Mouse (Mus musculus): ENCODE data around the gene Dennd2a. TPM values are rescaled to one million over a fixed set of nuclear protein-coding genes. Genes with fewer than 3 reads are reported as not detected.

The Dennd2a gene
- polyA plus RNA-seq, 1 experiment = 8.4 TPM

DNA sequence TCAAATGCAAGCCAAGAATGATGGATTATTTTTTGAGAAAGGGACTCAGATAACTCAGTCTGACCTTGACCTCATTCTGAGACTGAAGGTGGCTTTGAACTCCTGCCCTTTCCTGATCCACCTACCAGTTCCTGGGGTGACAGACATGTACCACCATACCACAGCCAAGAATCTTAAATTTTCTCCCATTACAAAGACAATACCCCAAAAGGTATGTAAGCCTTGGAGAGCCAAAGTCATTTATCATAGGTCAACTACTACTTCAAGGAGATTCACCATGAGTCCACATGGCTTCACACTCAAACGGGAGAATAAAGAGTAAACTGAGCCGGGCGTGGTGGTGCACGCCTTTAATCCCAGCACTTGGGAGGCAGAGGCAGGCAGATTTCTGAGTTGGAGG is 107.1 kb downstream of the Dennd2a start:
- Histone ChIP-seq H3ac (ENCODE audit: control insufficient read depth, insufficient read length) (no peak overlapping the region), H3K27me3 (ENCODE audit: control insufficient read depth, insufficient read depth, insufficient read length) (no peaks in the 10 kb centered on the region), H3K36me3 (ENCODE audit: control insufficient read depth, insufficient read depth) (no peaks in the 10 kb centered on the region), H3K79me2 (ENCODE audit: control insufficient read depth, insufficient read depth) (no peaks in the 10 kb centered on the region), H3K4me2 (ENCODE audit: low read depth) (no peak overlapping the region), H3K4me3 (no peak overlapping the region)
- TF ChIP-seq MYOD1 (IDR thresholded peaks at IDR 0.05; ENCODE audit: control insufficient read depth in 1 of 3, insufficient read length in 2 of 3, low read depth in 2 of 3) (no peak), CEBPB (IDR thresholded peaks at IDR 0.05; ENCODE audit: insufficient read depth, poor library complexity, severe bottlenecking) (no peak), REST (IDR thresholded peaks at IDR 0.05; ENCODE audit: insufficient read depth, insufficient read length) (no peak), TCF12 (IDR thresholded peaks at IDR 0.05; ENCODE audit: insufficient read depth, poor library complexity, severe bottlenecking) (no peak), MYOG (IDR thresholded peaks at IDR 0.05; ENCODE audit: control insufficient read depth in 1 of 3, insufficient read depth in 1 of 3, insufficient read length in 2 of 3, low read depth in 2 of 3) (no peak), E2F4 (IDR thresholded peaks at IDR 0.05; ENCODE audit: insufficient read depth) (no peak)

DNA sequence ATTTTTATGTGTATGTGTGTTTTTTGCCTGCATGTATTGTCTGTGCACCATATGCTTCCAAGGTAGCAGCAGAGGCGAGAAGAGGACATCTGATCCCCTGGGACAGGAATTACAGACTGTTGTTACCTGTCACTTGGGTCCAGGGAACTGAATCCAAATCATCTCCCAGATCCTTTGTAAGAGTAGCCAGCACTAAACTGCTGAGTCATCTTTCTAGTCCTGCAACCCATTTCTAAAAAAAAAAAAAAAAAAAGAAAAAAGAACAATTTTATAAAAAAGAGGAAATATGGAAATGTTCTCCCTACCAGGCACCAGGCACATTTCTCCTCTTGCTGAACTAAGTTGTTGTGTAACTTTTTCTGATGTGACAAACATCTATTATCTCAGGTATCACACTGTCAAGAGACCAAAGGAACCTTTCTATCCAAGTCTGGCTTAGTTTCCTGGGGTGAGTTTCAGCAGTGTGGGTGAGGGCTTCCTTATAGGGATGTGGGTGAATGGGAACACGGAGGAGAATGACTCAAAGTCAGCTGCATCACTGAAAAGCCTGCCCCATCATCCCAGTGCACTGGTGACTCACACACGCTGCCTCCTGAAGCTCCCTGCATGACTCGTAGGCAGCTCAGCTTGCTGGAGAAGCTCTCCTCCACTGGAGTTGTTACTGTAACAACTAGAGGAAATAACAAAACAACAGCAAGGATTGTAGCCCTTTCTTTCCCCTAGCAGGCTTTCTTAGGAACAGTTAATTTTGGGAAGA is 110.1 kb downstream of the Dennd2a start:
- no peak overlapping the region for H3ac ChIP-seq (ENCODE audit: control insufficient read depth, insufficient read length)
- no peak overlapping the region for H3K4me3 ChIP-seq
- H3K36me3 ChIP-seq (ENCODE audit: control insufficient read depth, insufficient read depth) = no peaks in the 10 kb centered on the region
- H3K4me2 ChIP-seq (ENCODE audit: low read depth) = peak overlapping the region; percentile 41
- no peaks in the 10 kb centered on the region for H3K27me3 ChIP-seq (ENCODE audit: control insufficient read depth, insufficient read depth, insufficient read length)
- no peak for TF ChIP-seq SRF (IDR thresholded peaks at IDR 0.05; ENCODE audit: control insufficient read depth, insufficient read length, low read depth)
- no peak for TF ChIP-seq CEBPB (IDR thresholded peaks at IDR 0.05; ENCODE audit: insufficient read depth, poor library complexity, severe bottlenecking)
- no peak for TF ChIP-seq MAX (IDR thresholded peaks at IDR 0.05; ENCODE audit: low read depth)
- TF ChIP-seq MYOD1 (IDR thresholded peaks at IDR 0.05; ENCODE audit: control insufficient read depth in 1 of 3, insufficient read length in 2 of 3, low read depth in 2 of 3) = peak in 1 of 3 experiments; percentile 8
- no peak for TF ChIP-seq MYOG (IDR thresholded peaks at IDR 0.05; ENCODE audit: control insufficient read depth in 1 of 3, insufficient read depth in 1 of 3, insufficient read length in 2 of 3, low read depth in 2 of 3)
- TF ChIP-seq REST (IDR thresholded peaks at IDR 0.05; ENCODE audit: insufficient read depth, insufficient read length) = no peak
- TF ChIP-seq TCF3 (IDR thresholded peaks at IDR 0.05; ENCODE audit: insufficient read length, low read depth) = no peak
- H3K79me2 ChIP-seq (ENCODE audit: control insufficient read depth, insufficient read depth) = no peaks in the 10 kb centered on the region

DNA sequence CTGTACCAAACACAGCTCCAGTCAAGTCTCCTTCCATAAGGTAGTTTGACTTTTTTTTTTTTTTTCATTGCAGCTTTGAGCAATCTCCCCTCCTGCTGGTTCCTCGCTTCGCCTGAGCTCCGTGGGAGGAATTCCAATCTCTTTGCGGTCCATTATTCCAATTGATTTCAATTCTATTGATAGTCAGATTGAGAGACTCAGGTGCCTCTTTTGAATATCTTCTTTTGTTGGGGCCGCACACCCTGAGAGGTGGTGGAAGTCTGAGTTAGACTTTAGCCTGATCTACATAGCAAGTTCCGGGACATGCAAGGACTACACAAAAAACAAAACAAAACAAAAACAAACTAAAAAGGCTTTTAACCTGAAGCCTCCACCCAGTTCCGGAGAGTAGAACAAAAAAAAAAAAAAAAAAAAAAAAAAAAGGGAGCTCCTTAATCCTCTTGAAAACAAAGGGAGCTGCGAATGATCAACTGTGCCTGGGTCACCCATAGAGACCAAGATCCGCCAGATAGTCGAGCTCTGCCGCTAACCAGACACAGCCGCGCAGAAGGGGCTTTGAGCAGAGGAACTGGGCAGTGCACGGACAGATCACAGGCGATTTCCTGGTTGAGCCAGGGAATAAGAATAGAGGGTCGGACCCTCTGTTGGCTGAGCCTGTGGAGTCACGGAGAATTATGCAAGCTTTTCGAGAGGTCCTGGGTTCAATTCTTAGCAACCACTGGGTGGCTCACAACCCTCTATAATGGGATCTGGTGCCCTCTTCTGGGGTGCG is 111.7 kb downstream of the Dennd2a start:
- Histone ChIP-seq H3K4me2 (ENCODE audit: low read depth) (no peak overlapping the region), H3K4me3 (no peak overlapping the region), H3K27me3 (ENCODE audit: control insufficient read depth, insufficient read depth, insufficient read length) (no peaks in the 10 kb centered on the region), H3K36me3 (ENCODE audit: control insufficient read depth, insufficient read depth) (no peaks in the 10 kb centered on the region), H3ac (ENCODE audit: control insufficient read depth, insufficient read length) (no peak overlapping the region), H3K79me2 (ENCODE audit: control insufficient read depth, insufficient read depth) (no peaks in the 10 kb centered on the region)
- TF ChIP-seq MYOG (IDR thresholded peaks at IDR 0.05; ENCODE audit: control insufficient read depth in 1 of 3, insufficient read depth in 1 of 3, insufficient read length in 2 of 3, low read depth in 2 of 3) (no peak), MAX (IDR thresholded peaks at IDR 0.05; ENCODE audit: low read depth) (no peak), TCF12 (IDR thresholded peaks at IDR 0.05; ENCODE audit: insufficient read depth, poor library complexity, severe bottlenecking) (no peak), TCF3 (IDR thresholded peaks at IDR 0.05; ENCODE audit: insufficient read length, low read depth) (no peak), POLR2AphosphoS2 (IDR thresholded peaks at IDR 0.05; ENCODE audit: insufficient read length, low read depth) (no peak), E2F4 (IDR thresholded peaks at IDR 0.05; ENCODE audit: insufficient read depth) (no peak), REST (IDR thresholded peaks at IDR 0.05; ENCODE audit: insufficient read depth, insufficient read length) (no peak), CEBPB (IDR thresholded peaks at IDR 0.05; ENCODE audit: insufficient read depth, poor library complexity, severe bottlenecking) (no peak), SRF (IDR thresholded peaks at IDR 0.05; ENCODE audit: control insufficient read depth, insufficient read length, low read depth) (no peak), MYOD1 (IDR thresholded peaks at IDR 0.05; ENCODE audit: control insufficient read depth in 1 of 3, insufficient read length in 2 of 3, low read depth in 2 of 3) (no peak), POLR2A (IDR thresholded peaks at IDR 0.05; ENCODE audit: insufficient read length, low read depth) (no peak), USF1 (IDR thresholded peaks at IDR 0.05; ENCODE audit: low read depth) (no peak)

DNA sequence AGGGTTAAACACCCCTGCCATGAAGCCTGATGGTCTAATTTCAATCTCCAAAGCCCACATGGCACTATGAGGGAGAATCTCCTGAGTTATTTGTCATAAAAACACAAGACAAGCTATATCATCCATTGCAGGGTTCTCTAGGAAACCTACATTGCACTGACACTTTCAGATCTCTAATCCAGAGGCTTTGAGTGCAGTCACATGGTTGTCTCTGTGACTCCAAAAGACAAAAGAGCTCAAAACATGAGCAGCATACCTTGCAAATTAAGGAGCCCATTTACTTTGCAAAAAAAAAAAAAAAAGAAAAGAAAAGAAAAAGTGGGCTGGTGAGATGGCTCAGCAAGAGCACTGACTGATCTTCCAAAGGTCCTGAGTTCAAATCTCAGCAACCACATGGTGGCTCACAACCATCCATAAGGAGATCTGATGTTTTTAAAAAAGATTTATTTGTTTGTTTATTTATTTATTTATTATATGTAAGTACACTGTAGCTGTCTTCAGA is 114.8 kb downstream of the Dennd2a start:
- H3K4me2 ChIP-seq (ENCODE audit: low read depth) = no peak overlapping the region
- TF ChIP-seq MAX (IDR thresholded peaks at IDR 0.05; ENCODE audit: low read depth) (no peak), POLR2AphosphoS2 (IDR thresholded peaks at IDR 0.05; ENCODE audit: insufficient read length, low read depth) (no peak), REST (IDR thresholded peaks at IDR 0.05; ENCODE audit: insufficient read depth, insufficient read length) (no peak), TCF12 (IDR thresholded peaks at IDR 0.05; ENCODE audit: insufficient read depth, poor library complexity, severe bottlenecking) (no peak), USF1 (IDR thresholded peaks at IDR 0.05; ENCODE audit: low read depth) (no peak), MYOG (IDR thresholded peaks at IDR 0.05; ENCODE audit: control insufficient read depth in 1 of 3, insufficient read depth in 1 of 3, insufficient read length in 2 of 3, low read depth in 2 of 3) (no peak), POLR2A (IDR thresholded peaks at IDR 0.05; ENCODE audit: insufficient read length, low read depth) (no peak), E2F4 (IDR thresholded peaks at IDR 0.05; ENCODE audit: insufficient read depth) (no peak), CEBPB (IDR thresholded peaks at IDR 0.05; ENCODE audit: insufficient read depth, poor library complexity, severe bottlenecking) (no peak), MYOD1 (IDR thresholded peaks at IDR 0.05; ENCODE audit: control insufficient read depth in 1 of 3, insufficient read length in 2 of 3, low read depth in 2 of 3) (no peak), SRF (IDR thresholded peaks at IDR 0.05; ENCODE audit: control insufficient read depth, insufficient read length, low read depth) (no peak), TCF3 (IDR thresholded peaks at IDR 0.05; ENCODE audit: insufficient read length, low read depth) (no peak)
- H3K4me3 ChIP-seq = no peak overlapping the region
- no peak overlapping the region for H3ac ChIP-seq (ENCODE audit: control insufficient read depth, insufficient read length)
- no peaks in the 10 kb centered on the region for H3K36me3 ChIP-seq (ENCODE audit: control insufficient read depth, insufficient read depth)
- no peaks in the 10 kb centered on the region for H3K79me2 ChIP-seq (ENCODE audit: control insufficient read depth, insufficient read depth)
- H3K27me3 ChIP-seq (ENCODE audit: control insufficient read depth, insufficient read depth, insufficient read length) = no peaks in the 10 kb centered on the region
